Mouse (Mus musculus) ES-Bruce4 (cell line): ENCODE measurements around the gene Hdc. TPM values are rescaled to one million over a fixed set of nuclear protein-coding genes. Genes with fewer than 3 reads are reported as not detected.
A peak's percentile ranks its signal among the peaks of the same experiment; 100 is the strongest.

Source experiments
- H3K27ac ChIP-seq: 2 replicates; pipeline ENCODE4 v1.5.1; 2012; ENCODE audit warnings: low read length, inconsistent platforms; ENCODE audit not compliant: insufficient read depth
- H3K27me3 ChIP-seq: 2 replicates; pipeline ENCODE4 v1.6.1; 2012; ENCODE audit warnings: mild to moderate bottlenecking, low read length, inconsistent platforms; ENCODE audit not compliant: control insufficient read depth, poor library complexity, insufficient read depth, severe bottlenecking
- H3K36me3 ChIP-seq: 2 replicates; pipeline ENCODE4 v1.6.1; 2012; ENCODE audit warnings: inconsistent platforms, mild to moderate bottlenecking, low read length, moderate library complexity; ENCODE audit not compliant: control insufficient read depth, poor library complexity, insufficient read depth, severe bottlenecking
- H3K4me1 ChIP-seq: one replicate; pipeline ENCODE4 v1.8.1; 2011; ENCODE audit warnings: low read length; ENCODE audit not compliant: control insufficient read depth, insufficient read depth
- H3K4me3 ChIP-seq: 2 replicates; pipeline ENCODE4 v1.5.1; 2011; ENCODE audit warnings: low read depth, mild to moderate bottlenecking, low read length
- H3K9ac ChIP-seq: 2 replicates; pipeline ENCODE4 v1.6.1; 2012; ENCODE audit warnings: low read depth, mild to moderate bottlenecking, inconsistent platforms; ENCODE audit not compliant: poor library complexity, severe bottlenecking
- H3K9me3 ChIP-seq: replicated peaks from 2 replicates; pipeline ENCODE4 v1.6.1; 2012; ENCODE audit warnings: mild to moderate bottlenecking, low read length, inconsistent platforms; ENCODE audit not compliant: control insufficient read depth, poor library complexity, insufficient read depth, severe bottlenecking
- CTCF ChIP-seq: IDR thresholded peaks from one replicate; pipeline ENCODE4 v1.8.1; 2011; ENCODE audit warnings: low read depth, low read length
- EP300 ChIP-seq: IDR thresholded peaks from 2 replicates; pipeline ENCODE4 v1.6.1; 2011; ENCODE audit warnings: low read depth, low read length; ENCODE audit not compliant: insufficient read depth
- POLR2A ChIP-seq: IDR thresholded peaks from one replicate; pipeline ENCODE4 v1.8.1; 2011; ENCODE audit warnings: low read length; ENCODE audit not compliant: insufficient read depth
- polyA plus RNA-seq: library from polyadenylated mRNA; stranded (reverse); fragments of >200 nt; gene quantifications from 2 replicates; pipeline ENCODE4 v1.2.4, GENCODE M21; 2011; ENCODE audit warnings: low read depth; ENCODE audit not compliant: missing spikeins, insufficient read depth, insufficient read length

Gene Hdc
- polyA plus RNA-seq, 1 experiment = not detected

DNA sequence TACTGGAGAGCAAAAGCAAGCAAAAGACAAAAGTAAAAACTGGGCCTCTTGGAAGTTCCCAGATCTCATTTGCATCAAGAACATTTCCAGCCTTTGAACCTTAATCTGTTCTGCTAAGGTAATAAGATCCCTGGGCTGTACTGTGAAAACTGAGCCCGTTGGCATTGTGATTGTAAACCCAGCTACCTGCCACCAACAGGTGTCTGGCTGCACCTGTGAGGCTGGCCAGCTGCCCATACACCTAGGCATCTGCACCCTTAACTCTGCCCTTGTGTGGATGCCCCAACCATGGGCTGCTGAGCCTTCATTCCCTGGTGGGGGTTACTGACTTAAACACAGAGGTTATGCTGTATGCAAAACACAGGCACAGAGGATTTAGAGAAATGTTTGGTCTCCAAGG lies 46.9 kb downstream of the Hdc start:
- no peak for TF ChIP-seq CTCF
- no peak for TF ChIP-seq EP300
- TF ChIP-seq POLR2A = no peak

DNA sequence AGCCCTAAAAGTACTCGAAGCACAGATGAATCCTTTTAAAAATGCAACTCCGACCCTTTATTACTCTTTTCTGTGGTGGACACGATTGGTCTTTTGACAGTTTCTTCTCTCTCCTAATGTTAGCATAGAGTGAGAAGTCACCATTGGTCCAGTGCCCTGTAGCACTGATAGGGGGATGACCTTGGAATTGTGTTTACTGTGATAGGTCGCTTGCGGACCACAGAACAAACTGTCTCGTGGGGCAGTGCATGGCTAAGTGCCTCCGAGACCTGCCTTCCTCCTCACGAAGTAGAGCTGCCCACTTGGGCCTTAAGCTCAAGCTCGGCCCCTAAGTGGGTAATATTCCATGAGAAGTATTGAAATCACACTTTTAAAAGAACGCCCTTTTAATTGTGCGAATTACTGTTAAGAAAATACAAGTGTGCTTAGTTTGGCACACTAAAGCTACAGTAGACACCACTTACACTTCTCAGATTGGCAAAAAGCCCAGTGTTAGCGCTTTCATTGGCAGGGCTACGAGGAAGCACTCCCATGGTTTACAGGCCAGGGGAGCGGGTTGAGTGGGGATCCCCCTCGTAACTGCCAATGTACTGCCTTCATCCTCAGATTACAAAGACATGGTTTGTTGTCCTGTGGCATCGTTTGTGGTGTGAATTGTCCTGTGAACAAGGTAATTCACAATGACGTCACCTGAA lies 55.5 kb downstream of the Hdc start:
- Histone ChIP-seq H3K4me3 (no peak overlapping the region), H3K9me3 (no peaks in the 10 kb centered on the region), H3K27me3 (no peaks in the 10 kb centered on the region), H3K9ac (no peak overlapping the region), H3K27ac (no peak overlapping the region), H3K4me1 (no peaks in the 10 kb centered on the region), H3K36me3 (peaks cover 4% of the 10 kb centered on the region)
- TF ChIP-seq POLR2A (no peak), EP300 (no peak), CTCF (no peak)

More for the DNA sequence above, 46.9 kb downstream of the Hdc start:
- Histone ChIP-seq H3K36me3 (peaks cover 5% of the 10 kb centered on the region), H3K4me1 (no peaks in the 10 kb centered on the region), H3K9ac (no peak overlapping the region), H3K4me3 (no peak overlapping the region), H3K27ac (no peak overlapping the region), H3K27me3 (no peaks in the 10 kb centered on the region), H3K9me3 (0 out of 2 replicates have a peak, but pooled peaks cover 2% of the 10 kb centered on the region)

DNA sequence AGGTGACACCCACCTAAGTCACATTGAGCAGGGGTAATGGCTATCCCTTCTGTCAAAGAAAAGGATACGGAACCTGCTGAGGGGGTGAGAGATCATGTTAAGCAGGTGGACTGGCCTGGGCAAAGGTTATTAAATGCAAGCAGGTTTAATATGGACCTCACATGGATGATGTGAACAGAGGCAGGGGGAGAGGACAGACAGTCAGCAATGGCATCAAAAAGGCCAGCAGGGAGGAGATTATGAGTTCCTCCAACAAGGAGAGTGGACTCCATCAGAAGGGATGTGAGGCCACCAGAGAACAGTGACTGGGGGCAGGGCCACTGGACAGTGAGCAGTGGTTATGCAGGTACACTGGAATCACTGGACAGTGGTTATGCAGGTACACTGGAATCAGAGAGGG lies 59.0 kb downstream of the Hdc start:
- H3K36me3 ChIP-seq = peaks cover 2% of the 10 kb centered on the region; the same call in 1 of the 2 replicates
- H3K4me1 ChIP-seq = no peaks in the 10 kb centered on the region
- TF ChIP-seq POLR2A (no peak), EP300 (no peak), CTCF (no peak)
- H3K4me3 ChIP-seq = no peak overlapping the region
- no peaks in the 10 kb centered on the region for H3K9me3 ChIP-seq
- no peaks in the 10 kb centered on the region for H3K27me3 ChIP-seq
- H3K27ac ChIP-seq = no peak overlapping the region
- no peak overlapping the region for H3K9ac ChIP-seq

DNA sequence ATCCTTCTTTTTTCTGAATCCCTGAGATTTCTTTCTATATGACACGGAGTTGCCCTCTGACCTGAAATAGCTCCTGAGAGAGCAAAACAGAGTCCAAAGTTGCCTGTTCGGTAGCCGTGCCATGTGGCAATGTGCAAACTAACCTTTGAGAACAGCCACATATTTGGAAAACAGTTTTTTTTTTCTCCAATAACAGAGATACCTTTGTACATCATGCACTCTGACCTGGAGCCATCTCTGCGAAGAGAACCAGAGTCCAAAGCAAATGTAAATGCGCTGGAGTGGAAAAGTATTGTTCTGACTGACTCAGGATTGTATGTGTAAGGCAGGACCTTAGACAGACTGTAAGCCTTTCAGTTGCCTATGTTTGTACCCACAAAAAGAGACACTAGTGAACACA lies 63.6 kb downstream of the Hdc start:
- no peaks in the 10 kb centered on the region for H3K27me3 ChIP-seq
- TF ChIP-seq POLR2A = no peak
- no peak for TF ChIP-seq CTCF
- no peak for TF ChIP-seq EP300
- H3K36me3 ChIP-seq = no peaks in the 10 kb centered on the region
- no peaks in the 10 kb centered on the region for H3K4me1 ChIP-seq
- no peaks in the 10 kb centered on the region for H3K9me3 ChIP-seq
- no peak overlapping the region for H3K9ac ChIP-seq
- no peak overlapping the region for H3K27ac ChIP-seq
- H3K4me3 ChIP-seq = no peak overlapping the region

DNA sequence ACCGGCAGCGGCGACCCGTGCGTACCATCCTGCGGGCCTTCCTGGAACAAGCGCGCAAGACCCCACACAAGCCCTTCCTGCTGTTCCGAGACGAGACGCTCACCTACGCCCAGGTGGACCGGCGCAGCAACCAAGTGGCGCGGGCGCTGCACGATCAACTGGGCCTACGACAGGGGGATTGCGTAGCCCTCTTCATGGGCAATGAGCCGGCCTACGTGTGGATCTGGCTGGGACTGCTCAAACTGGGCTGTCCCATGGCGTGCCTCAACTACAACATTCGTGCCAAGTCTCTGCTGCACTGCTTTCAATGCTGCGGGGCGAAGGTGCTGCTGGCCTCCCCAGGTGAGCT lies 65.8 kb downstream of the Hdc start:
- Histone ChIP-seq H3K4me3 (peak overlapping the region; percentile 59), H3K9ac (peak overlapping the region; percentile 63), H3K4me1 (no peaks in the 10 kb centered on the region), H3K9me3 (peaks cover 7% of the 10 kb centered on the region; the same call in 1 of the 2 replicates), H3K36me3 (no peaks in the 10 kb centered on the region), H3K27ac (no peak overlapping the region), H3K27me3 (no peaks in the 10 kb centered on the region)
- no peak for TF ChIP-seq CTCF
- no peak for TF ChIP-seq POLR2A
- TF ChIP-seq EP300 = no peak

DNA sequence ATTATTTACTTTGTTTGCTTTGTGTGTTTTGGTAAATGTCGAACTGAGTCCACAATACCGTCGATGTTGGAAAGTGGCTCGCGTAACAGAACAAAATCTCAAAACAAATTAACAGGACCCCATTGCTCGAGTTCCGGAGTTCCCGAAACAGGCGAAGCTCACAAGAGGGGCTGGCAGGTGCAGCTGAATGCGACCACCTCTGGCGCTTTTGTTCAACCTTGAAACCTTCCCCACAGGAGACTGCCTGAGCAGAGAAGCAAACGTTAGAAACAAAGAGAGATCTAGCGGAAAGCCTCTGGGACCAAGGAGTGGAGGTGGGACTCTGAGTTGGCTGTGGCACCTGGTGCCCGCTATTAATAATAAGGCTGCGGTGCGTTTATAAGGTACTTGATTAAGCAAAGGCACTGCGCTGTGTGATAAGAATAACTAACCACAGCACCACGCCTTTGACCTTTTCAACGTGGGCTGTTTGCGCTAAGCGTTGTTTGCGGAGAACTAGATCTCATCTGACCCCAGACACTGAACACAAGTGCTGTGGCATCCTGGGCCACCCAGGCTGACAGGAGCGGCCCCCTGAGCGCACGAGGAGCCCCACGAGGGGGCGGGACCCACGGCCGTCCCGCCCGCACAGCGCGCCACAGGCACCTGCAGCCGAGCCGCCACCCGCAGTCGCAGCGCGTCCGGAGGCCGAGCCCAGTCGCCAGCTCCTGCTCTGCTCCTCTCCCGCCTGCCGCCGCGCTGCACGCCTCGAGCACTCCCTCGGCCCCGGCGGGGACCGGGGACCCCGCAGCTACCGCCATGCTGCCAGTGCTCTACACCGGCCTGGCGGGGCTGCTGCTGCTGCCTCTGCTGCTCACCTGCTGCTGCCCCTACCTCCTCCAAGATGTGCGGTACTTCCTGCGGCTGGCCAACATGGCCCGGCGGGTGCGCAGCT lies 66.5 kb downstream of the Hdc start, which contains the start of gene Slc27a2:
Gene Slc27a2, plus strand, starts transcription at position 51 of the 934 bp plus-strand sequence.
- Histone ChIP-seq H3K27me3 (no peaks in the 10 kb centered on the region), H3K4me1 (no peaks in the 10 kb centered on the region), H3K9ac (peak within 1 kb of the TSS; percentile 63), H3K27ac (peak within 1 kb of the TSS; percentile 52; the same call in 1 of the 2 replicates), H3K36me3 (no peaks in the 10 kb centered on the region), H3K4me3 (peak within 1 kb of the TSS; percentile 59), H3K9me3 (peaks cover 7% of the 10 kb centered on the region; the same call in 1 of the 2 replicates)
- peak; percentile 86 for TF ChIP-seq EP300
- TF ChIP-seq POLR2A = no peak
